Mouse (Mus musculus) brain, embryonic 14.5 days (tissue): ENCODE measurements around the gene Musk. TPM values are rescaled to one million over a fixed set of nuclear protein-coding genes. Genes with fewer than 3 reads are reported as not detected.
A peak's percentile ranks its signal among the peaks of the same experiment; 100 is the strongest.

ENCODE experiments used
- DNase-seq: peaks from one replicate; pipeline ENCODE4 v3.0.0-alpha.2; 2011; ENCODE audit warnings: low read depth
- CTCF ChIP-seq: fragments of 200-500 bp; IDR thresholded peaks from 2 replicates; pipeline ENCODE4 v1.5.1; 2012; ENCODE audit warnings: inconsistent platforms, mild to moderate bottlenecking, moderate library complexity, borderline replicate concordance; ENCODE audit not compliant: insufficient read depth, insufficient read length; ENCODE audit errors: extremely low read depth
- POLR2A ChIP-seq: fragments of 200-500 bp; IDR thresholded peaks from 2 replicates; pipeline ENCODE4 v1.6.1; 2012; ENCODE audit warnings: mild to moderate bottlenecking, inconsistent platforms, borderline replicate concordance; ENCODE audit not compliant: poor library complexity, insufficient read depth, insufficient read length, severe bottlenecking; ENCODE audit errors: extremely low read depth
- polyA plus RNA-seq: library from polyadenylated mRNA; depleted of rRNA; stranded (reverse); fragments of >200 nt; gene quantifications from 2 replicates; pipeline ENCODE4 v1.2.3, GENCODE M21; 2012

The Musk gene
- polyA plus RNA-seq, 1 experiment = 0.03 TPM

DNA sequence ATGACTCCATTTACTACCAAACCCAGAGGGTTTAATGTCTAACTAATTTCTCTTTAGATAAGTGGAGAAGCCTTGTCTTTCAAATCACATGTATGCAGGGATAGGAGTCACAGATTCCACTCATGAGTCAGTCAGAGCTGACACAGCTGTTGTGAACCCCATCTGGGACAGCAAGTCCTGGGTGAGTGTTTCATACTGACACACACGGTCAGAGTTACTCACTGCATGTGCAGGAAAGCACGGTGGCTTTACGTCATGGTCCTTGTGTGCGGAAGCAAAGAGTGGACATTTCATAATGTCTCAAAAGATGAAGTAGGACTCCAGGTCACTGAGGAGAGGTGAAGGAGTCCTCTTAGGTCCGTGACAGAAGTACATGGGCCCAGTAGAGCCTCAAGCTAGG lies 3.0 kb downstream of the Musk start:
- no peak for DNase-seq
- TF ChIP-seq POLR2A (no peak), CTCF (no peak)

- no peak for TF ChIP-seq POLR2A
- TF ChIP-seq CTCF = no peak
- DNase-seq = no peak
Observed at GRCm38 (mm10) chr4:58291828-58292227, 6.1 kb downstream of the Musk start.

- no peak for DNase-seq
- no peak for TF ChIP-seq POLR2A
- no peak for TF ChIP-seq CTCF
Observed at GRCm38 (mm10) chr4:58293099-58293498, 7.3 kb downstream of the Musk start.

GRCm38 (mm10) chr4:58303862-58304261 lies 18.1 kb downstream of the Musk start:
- TF ChIP-seq POLR2A = no peak
- no peak for TF ChIP-seq CTCF
- no peak for DNase-seq

DNA sequence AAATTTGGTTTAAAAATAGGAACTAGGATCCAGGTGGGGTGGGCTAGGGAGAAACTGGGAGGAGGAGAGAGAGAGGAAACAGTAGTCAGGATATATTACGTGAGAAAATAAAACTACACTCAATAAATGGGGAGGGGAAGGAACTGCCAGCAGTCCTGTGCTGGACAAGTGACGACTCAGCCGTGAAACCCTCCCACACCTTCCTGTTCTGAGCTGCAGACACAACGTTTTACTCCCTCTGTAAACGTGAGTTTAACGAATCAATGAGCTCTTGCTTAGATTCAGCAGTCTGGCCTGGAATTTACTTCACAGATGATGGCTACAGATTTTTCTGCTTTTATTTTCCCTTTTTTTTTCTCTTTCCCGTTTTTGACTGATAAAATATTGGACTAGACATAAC lies 18.8 kb downstream of the Musk start:
- TF ChIP-seq CTCF = no peak
- no peak for TF ChIP-seq POLR2A
- peak; percentile 3 for DNase-seq

DNA sequence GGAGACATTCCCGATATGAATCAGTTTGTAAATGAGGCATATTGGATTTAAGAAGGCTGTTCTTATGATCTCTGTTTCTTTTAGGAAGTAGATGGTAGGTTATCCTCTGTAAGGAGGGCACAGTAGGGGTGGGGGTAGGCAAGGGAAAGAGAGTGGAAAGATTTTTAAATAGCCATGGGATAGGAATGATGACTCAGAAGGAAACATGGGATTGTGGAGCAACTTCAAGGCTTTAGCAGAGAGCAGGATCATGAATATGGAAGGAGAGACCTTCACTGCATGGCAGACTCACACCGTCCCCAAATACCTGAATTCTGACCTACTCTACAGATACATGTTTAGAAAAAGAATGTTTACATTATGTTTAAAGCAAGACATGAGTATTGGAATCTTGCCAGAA lies 21.7 kb downstream of the Musk start:
- TF ChIP-seq POLR2A (no peak), CTCF (no peak)

GRCm38 (mm10) chr4:58313344-58313743 lies 27.6 kb downstream of the Musk start:
- TF ChIP-seq CTCF = no peak
- TF ChIP-seq POLR2A = no peak
- DNase-seq = no peak

More for the DNA sequence above, 21.7 kb downstream of the Musk start:
- no peak for DNase-seq

DNA sequence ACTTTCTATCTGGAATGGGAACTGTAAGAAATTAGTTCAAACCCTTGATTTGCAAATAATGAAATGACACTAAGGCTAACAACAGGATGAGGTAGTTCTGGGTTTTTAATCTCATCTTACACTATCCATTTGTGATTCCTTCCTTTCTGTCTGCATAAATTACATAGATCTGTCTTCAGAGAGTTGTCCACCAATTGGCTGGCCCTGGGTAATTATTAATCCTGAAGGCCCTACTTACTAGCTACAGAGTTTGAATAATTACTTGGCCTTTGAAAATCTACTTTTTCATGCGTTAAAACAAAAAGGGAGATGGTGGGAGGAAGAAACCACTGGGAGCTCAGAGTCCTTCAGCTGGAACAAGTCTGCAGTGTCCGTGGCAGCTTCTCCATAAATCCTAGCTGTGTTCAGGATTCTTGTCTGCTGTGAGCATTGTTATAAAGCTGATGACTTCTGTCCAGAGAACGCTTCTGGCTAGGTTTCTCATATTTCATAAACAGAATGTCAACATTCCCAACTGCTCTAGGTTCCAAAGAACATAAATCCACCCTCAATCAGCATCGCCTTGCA lies 29.3 kb downstream of the Musk start:
- no peak for TF ChIP-seq POLR2A
- no peak for TF ChIP-seq CTCF
- DNase-seq = no peak

- TF ChIP-seq POLR2A (no peak), CTCF (no peak)
- DNase-seq = no peak
Observed at GRCm38 (mm10) chr4:58317536-58317935, 31.8 kb downstream of the Musk start.

GRCm38 (mm10) chr4:58320293-58320692 lies 34.5 kb downstream of the Musk start:
- DNase-seq = no peak
- TF ChIP-seq POLR2A = no peak
- TF ChIP-seq CTCF = no peak

GRCm38 (mm10) chr4:58326746-58327145 lies 41.0 kb downstream of the Musk start:
- peak; percentile 62 for DNase-seq
- TF ChIP-seq POLR2A = no peak
- no peak for TF ChIP-seq CTCF

- TF ChIP-seq CTCF = no peak
- no peak for TF ChIP-seq POLR2A
- DNase-seq = no peak
Observed at GRCm38 (mm10) chr4:58328231-58328630, 42.5 kb downstream of the Musk start.

GRCm38 (mm10) chr4:58330016-58330415 lies 44.3 kb downstream of the Musk start:
- DNase-seq = no peak

GRCm38 (mm10) chr4:58330864-58331638 lies 45.3 kb downstream of the Musk start:
- DNase-seq = no peak
- TF ChIP-seq CTCF = no peak
- no peak for TF ChIP-seq POLR2A

More at GRCm38 (mm10) chr4:58330016-58330415, 44.3 kb downstream of the Musk start:
- no peak for TF ChIP-seq POLR2A
- TF ChIP-seq CTCF = no peak

DNA sequence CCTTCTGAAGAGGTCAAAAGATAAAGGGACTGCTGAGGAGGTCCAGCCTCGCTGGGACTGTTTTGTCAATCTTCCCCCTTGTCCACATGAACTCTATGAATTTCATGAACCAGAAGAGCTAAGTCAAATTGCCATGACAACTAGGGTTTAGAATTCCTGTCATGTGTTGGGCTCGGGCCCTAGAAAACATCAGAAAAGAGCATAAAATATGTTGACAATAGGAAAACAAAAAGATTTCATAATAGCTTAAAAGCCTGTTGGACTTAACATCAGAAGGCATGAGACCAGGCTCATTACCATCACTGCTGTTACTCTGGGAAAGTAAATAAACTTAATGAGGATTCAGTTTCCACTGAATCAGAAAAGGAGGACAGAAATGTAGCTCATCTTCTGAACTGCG lies 46.6 kb downstream of the Musk start:
- TF ChIP-seq POLR2A = no peak
- DNase-seq = no peak

DNA sequence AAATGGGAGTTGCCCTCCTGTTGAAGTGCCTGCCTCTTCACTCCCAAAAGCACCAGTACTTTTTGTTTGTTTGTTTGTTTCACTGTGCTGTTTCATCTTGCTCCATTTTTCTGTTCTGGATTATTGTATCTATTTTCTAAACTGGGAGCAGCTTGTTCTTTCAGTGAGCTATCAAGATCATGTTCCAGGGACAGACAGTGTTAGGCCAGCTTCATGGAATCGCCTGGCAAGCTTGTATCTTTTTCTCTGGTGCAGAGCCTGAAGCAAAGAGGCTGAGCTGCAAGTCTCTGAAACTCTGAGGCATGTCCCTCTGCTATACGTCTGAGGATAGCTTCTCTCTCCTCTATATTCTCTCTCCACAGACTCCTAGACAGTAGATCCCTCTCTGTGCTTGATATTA lies 50.5 kb downstream of the Musk start:
- DNase-seq = no peak
- no peak for TF ChIP-seq POLR2A
- no peak for TF ChIP-seq CTCF
